Mouse (Mus musculus): Measurements from ENCODE around the gene Klrb1.
"Not testable (repeated sequence)": the region's sequence is repeated elsewhere in the genome, so short reads cannot be mapped to it uniquely, and the experiment has no call there.

Klrb1 gene

GRCm38 (mm10) chr6:128722959-128723358, at the start of gene Klrb1:
TSS of gene Klrb1 (minus strand) at chr6:128723059.
- ATAC-seq (ENCODE audit: low TSS enrichment) = no peak

GRCm38 (mm10) chr6:128769481-128770253, 46.8 kb upstream of the Klrb1 start:
- peak; percentile 51 for ATAC-seq (ENCODE audit: low TSS enrichment)

GRCm38 (mm10) chr6:128768047-128768446, 45.2 kb upstream of the Klrb1 start:
- ATAC-seq (ENCODE audit: low TSS enrichment) = no peak

- peak; percentile 22; the same call in 1 of the 2 replicates for ATAC-seq (ENCODE audit: low TSS enrichment)
Measured at GRCm38 (mm10) chr6:128766486-128767254, 43.8 kb upstream of the Klrb1 start.

GRCm38 (mm10) chr6:128765211-128765610, 42.4 kb upstream of the Klrb1 start:
- ATAC-seq (ENCODE audit: low TSS enrichment) = no peak

GRCm38 (mm10) chr6:128764598-128764997, 41.7 kb upstream of the Klrb1 start:
- ATAC-seq (ENCODE audit: low TSS enrichment) = no peak

- ATAC-seq (ENCODE audit: low TSS enrichment) = peak; percentile 86
Measured at GRCm38 (mm10) chr6:128763736-128764523, 41.1 kb upstream of the Klrb1 start.

- ATAC-seq (ENCODE audit: low TSS enrichment) = not testable (repeated sequence)
Measured at GRCm38 (mm10) chr6:128762892-128763670, 40.2 kb upstream of the Klrb1 start.

GRCm38 (mm10) chr6:128761144-128761540, 38.3 kb upstream of the Klrb1 start:
- no peak; the same call in 1 of the 2 replicates for ATAC-seq (ENCODE audit: low TSS enrichment)

GRCm38 (mm10) chr6:128760416-128761143, 37.7 kb upstream of the Klrb1 start:
- peak; percentile 60 for ATAC-seq (ENCODE audit: low TSS enrichment)

GRCm38 (mm10) chr6:128760016-128760415, 37.2 kb upstream of the Klrb1 start:
- ATAC-seq (ENCODE audit: low TSS enrichment) = peak; percentile 28

GRCm38 (mm10) chr6:128759221-128759950, 36.5 kb upstream of the Klrb1 start:
- ATAC-seq (ENCODE audit: low TSS enrichment) = no peak

GRCm38 (mm10) chr6:128755402-128755763, 32.5 kb upstream of the Klrb1 start:
- ATAC-seq (ENCODE audit: low TSS enrichment) = not testable (repeated sequence)

- ATAC-seq (ENCODE audit: low TSS enrichment) = peak; percentile 18
Measured at GRCm38 (mm10) chr6:128754748-128755401, 32.0 kb upstream of the Klrb1 start.

- peak; percentile 97 for ATAC-seq (ENCODE audit: low TSS enrichment)
Measured at GRCm38 (mm10) chr6:128754265-128754664, 31.4 kb upstream of the Klrb1 start.

GRCm38 (mm10) chr6:128753610-128754224, 30.9 kb upstream of the Klrb1 start:
- ATAC-seq (ENCODE audit: low TSS enrichment) = peak; percentile 97

- ATAC-seq (ENCODE audit: low TSS enrichment) = not testable (repeated sequence)
Measured at GRCm38 (mm10) chr6:128747006-128747405, 24.1 kb upstream of the Klrb1 start.

GRCm38 (mm10) chr6:128737445-128737844, 14.6 kb upstream of the Klrb1 start:
- no peak for ATAC-seq (ENCODE audit: low TSS enrichment)

GRCm38 (mm10) chr6:128736100-128736499, 13.2 kb upstream of the Klrb1 start:
- no peak for ATAC-seq (ENCODE audit: low TSS enrichment)

All from frontal cortex, adult (tissue).